Mouse (Mus musculus): ENCODE measurements around the gene Nup205. TPM values are rescaled to one million over a fixed set of nuclear protein-coding genes. Genes with fewer than 3 reads are reported as not detected.
A peak's percentile ranks its signal among the peaks of the same experiment; 100 is the strongest.

Gene Nup205
- polyA plus RNA-seq, 1 experiment from 2014 or later, result 40.4 TPM

GRCm38 (mm10) chr6:35271094-35271855 lies 94.1 kb downstream of the Nup205 start:
- H3K4me2 ChIP-seq (ENCODE audit: low read depth, low read length), result no peak overlapping the region
- H3K4me3 ChIP-seq (ENCODE audit: low read length), result no peak overlapping the region
- WGBS, result 79% methylated on average over 12 of the region's 12 CpGs
- no peak overlapping the region for H3K27ac ChIP-seq (ENCODE audit: low read length)
- no peak for ATAC-seq (ENCODE audit: low read depth)
- no peaks in the 10 kb centered on the region for H3K27me3 ChIP-seq (ENCODE audit: control insufficient read depth, insufficient read depth, low read depth, low read length)
- no peaks in the 10 kb centered on the region for H3K9me3 ChIP-seq (ENCODE audit: control insufficient read depth, low read length)
- no peak overlapping the region for H3K9ac ChIP-seq (ENCODE audit: low read length)
- H3K4me1 ChIP-seq (replicated peaks; ENCODE audit: control insufficient read depth, insufficient read depth, low read length), result 0 out of 2 replicates have a peak, but pooled peaks cover 2% of the 10 kb centered on the region
- H3K36me3 ChIP-seq (ENCODE audit: control insufficient read depth, insufficient read depth, low read length), result no peaks in the 10 kb centered on the region

DNA sequence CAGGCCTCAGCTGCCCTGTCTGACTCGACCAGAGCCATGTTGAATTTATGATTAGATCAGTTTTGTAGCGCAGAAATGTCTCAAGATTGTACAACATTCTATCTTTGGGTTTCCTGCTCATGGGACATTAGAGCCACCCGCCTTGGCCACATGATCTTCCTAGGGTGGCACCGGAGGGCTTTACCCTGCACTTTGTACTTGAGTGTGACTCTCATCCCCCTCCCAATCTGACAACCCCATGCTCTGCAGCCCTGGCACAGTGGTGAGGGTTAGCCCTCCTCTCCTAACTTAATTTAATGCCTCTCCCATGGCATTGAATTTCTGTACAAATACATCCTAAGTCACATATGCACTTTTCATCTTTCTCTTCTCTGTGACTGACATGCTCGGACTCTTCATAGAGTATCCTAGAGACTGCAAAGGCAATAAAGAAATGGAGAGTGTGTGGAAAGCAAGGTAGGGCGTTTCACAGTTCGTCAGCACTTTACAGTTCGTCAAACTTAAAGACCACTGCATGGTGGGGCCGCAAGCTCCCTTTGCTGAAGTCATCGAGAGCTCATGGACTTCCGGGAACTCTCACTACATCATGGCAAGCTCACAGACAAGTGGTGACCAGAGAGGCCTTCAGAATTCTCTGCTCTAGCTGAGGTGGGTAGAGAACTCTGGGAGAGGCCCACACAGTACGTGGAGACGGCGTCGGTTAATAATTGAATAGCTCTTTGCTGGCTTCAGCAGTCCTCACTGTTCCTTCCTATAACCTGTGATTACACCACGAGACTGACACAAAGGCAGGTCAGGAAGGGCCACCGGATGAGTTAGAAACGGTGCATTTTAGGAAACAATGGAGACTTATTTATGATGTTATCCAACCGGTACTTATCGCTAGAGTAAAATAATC lies 94.9 kb downstream of the Nup205 start:
- Histone ChIP-seq H3K4me1 (replicated peaks; ENCODE audit: control insufficient read depth, insufficient read depth, low read length) (0 out of 2 replicates have a peak, but pooled peaks cover 2% of the 10 kb centered on the region), H3K27ac (ENCODE audit: low read length) (no peak overlapping the region), H3K4me3 (ENCODE audit: low read length) (no peak overlapping the region), H3K9me3 (ENCODE audit: control insufficient read depth, low read length) (no peaks in the 10 kb centered on the region), H3K27me3 (ENCODE audit: control insufficient read depth, insufficient read depth, low read depth, low read length) (no peaks in the 10 kb centered on the region), H3K9ac (ENCODE audit: low read length) (no peak overlapping the region), H3K4me2 (ENCODE audit: low read depth, low read length) (no peak overlapping the region), H3K36me3 (ENCODE audit: control insufficient read depth, insufficient read depth, low read length) (no peaks in the 10 kb centered on the region)
- 80% methylated on average over 20 of the region's 20 CpGs for WGBS
- no peak for ATAC-seq (ENCODE audit: low read depth)

GRCm38 (mm10) chr6:35273391-35274082 lies 96.3 kb downstream of the Nup205 start:
- Histone ChIP-seq H3K27me3 (ENCODE audit: control insufficient read depth, insufficient read depth, low read depth, low read length) (no peaks in the 10 kb centered on the region), H3K9me3 (ENCODE audit: control insufficient read depth, low read length) (no peaks in the 10 kb centered on the region), H3K9ac (ENCODE audit: low read length) (no peak overlapping the region), H3K4me2 (ENCODE audit: low read depth, low read length) (no peak overlapping the region), H3K27ac (ENCODE audit: low read length) (no peak overlapping the region), H3K36me3 (ENCODE audit: control insufficient read depth, insufficient read depth, low read length) (no peaks in the 10 kb centered on the region), H3K4me3 (ENCODE audit: low read length) (no peak overlapping the region), H3K4me1 (replicated peaks; ENCODE audit: control insufficient read depth, insufficient read depth, low read length) (0 out of 2 replicates have a peak, but pooled peaks cover 2% of the 10 kb centered on the region)
- no peak for ATAC-seq (ENCODE audit: low read depth)
- WGBS, result 37% methylated on average over 11 of the region's 11 CpGs

GRCm38 (mm10) chr6:35277903-35278587 lies 100.8 kb downstream of the Nup205 start:
- Histone ChIP-seq H3K36me3 (ENCODE audit: control insufficient read depth, insufficient read depth, low read length) (no peaks in the 10 kb centered on the region), H3K27me3 (ENCODE audit: control insufficient read depth, insufficient read depth, low read depth, low read length) (no peaks in the 10 kb centered on the region), H3K9ac (ENCODE audit: low read length) (no peak overlapping the region), H3K9me3 (ENCODE audit: control insufficient read depth, low read length) (no peaks in the 10 kb centered on the region), H3K4me1 (replicated peaks; ENCODE audit: control insufficient read depth, insufficient read depth, low read length) (0 out of 2 replicates have a peak, but pooled peaks cover 2% of the 10 kb centered on the region), H3K4me2 (ENCODE audit: low read depth, low read length) (no peak overlapping the region), H3K4me3 (ENCODE audit: low read length) (no peak overlapping the region), H3K27ac (ENCODE audit: low read length) (no peak overlapping the region)
- 41% methylated on average over 10 of the region's 10 CpGs for WGBS
- ATAC-seq (ENCODE audit: low read depth), result no peak

GRCm38 (mm10) chr6:35279306-35279705 lies 102.1 kb downstream of the Nup205 start:
- no peak overlapping the region for H3K4me3 ChIP-seq (ENCODE audit: low read length)
- 80% methylated on average over 10 of the region's 10 CpGs for WGBS

GRCm38 (mm10) chr6:35288114-35288761 lies 111.0 kb downstream of the Nup205 start:
- ATAC-seq (ENCODE audit: low read depth), result peak; percentile 38; the same call in 1 of the 2 replicates
- Histone ChIP-seq H3K9me3 (ENCODE audit: control insufficient read depth, low read length) (no peaks in the 10 kb centered on the region), H3K27me3 (ENCODE audit: control insufficient read depth, insufficient read depth, low read depth, low read length) (no peaks in the 10 kb centered on the region), H3K36me3 (ENCODE audit: control insufficient read depth, insufficient read depth, low read length) (no peaks in the 10 kb centered on the region), H3K4me2 (ENCODE audit: low read depth, low read length) (no peak overlapping the region), H3K27ac (ENCODE audit: low read length) (no peak overlapping the region), H3K4me3 (ENCODE audit: low read length) (no peak overlapping the region), H3K4me1 (replicated peaks; ENCODE audit: control insufficient read depth, insufficient read depth, low read length) (peaks cover 10% of the 10 kb centered on the region), H3K9ac (ENCODE audit: low read length) (peak overlapping the region; percentile 28; the same call in 1 of the 2 replicates)
- 48% methylated on average over 11 of the region's 11 CpGs for WGBS

More at GRCm38 (mm10) chr6:35279306-35279705, 102.1 kb downstream of the Nup205 start:
- H3K9me3 ChIP-seq (ENCODE audit: control insufficient read depth, low read length), result no peaks in the 10 kb centered on the region
- no peaks in the 10 kb centered on the region for H3K36me3 ChIP-seq (ENCODE audit: control insufficient read depth, insufficient read depth, low read length)
- H3K4me2 ChIP-seq (ENCODE audit: low read depth, low read length), result no peak overlapping the region
- no peaks in the 10 kb centered on the region for H3K4me1 ChIP-seq (replicated peaks; ENCODE audit: control insufficient read depth, insufficient read depth, low read length)
- no peak overlapping the region for H3K9ac ChIP-seq (ENCODE audit: low read length)
- no peak for ATAC-seq (ENCODE audit: low read depth)
- H3K27ac ChIP-seq (ENCODE audit: low read length), result no peak overlapping the region
- H3K27me3 ChIP-seq (ENCODE audit: control insufficient read depth, insufficient read depth, low read depth, low read length), result no peaks in the 10 kb centered on the region

DNA sequence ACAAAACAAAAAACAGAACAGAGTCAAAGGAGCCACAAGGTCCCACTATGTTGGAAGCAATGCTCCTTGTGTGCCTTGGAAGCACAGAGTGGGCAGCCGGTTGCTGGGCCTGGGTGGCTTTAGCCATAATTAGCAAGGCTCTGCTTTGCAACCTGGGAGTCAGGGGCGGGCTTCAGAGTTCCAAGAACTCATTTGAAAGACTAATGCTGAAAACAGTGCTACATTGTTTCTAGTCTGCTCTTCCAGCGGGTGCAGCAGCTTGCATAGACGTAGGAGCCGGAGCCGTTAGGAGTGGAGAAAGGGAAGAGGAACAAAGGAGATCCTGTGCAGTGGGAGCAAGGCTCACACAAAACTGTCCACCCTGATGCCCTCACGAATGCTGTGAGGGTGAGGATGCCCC lies 111.7 kb downstream of the Nup205 start:
- Histone ChIP-seq H3K4me3 (ENCODE audit: low read length) (no peak overlapping the region), H3K36me3 (ENCODE audit: control insufficient read depth, insufficient read depth, low read length) (no peaks in the 10 kb centered on the region), H3K9ac (ENCODE audit: low read length) (no peak overlapping the region), H3K9me3 (ENCODE audit: control insufficient read depth, low read length) (0 out of 2 replicates have a peak, but pooled peaks cover 3% of the 10 kb centered on the region), H3K27me3 (ENCODE audit: control insufficient read depth, insufficient read depth, low read depth, low read length) (no peaks in the 10 kb centered on the region), H3K4me1 (replicated peaks; ENCODE audit: control insufficient read depth, insufficient read depth, low read length) (peaks cover 10% of the 10 kb centered on the region), H3K4me2 (ENCODE audit: low read depth, low read length) (no peak overlapping the region), H3K27ac (ENCODE audit: low read length) (no peak overlapping the region)
- WGBS, result 60% methylated on average over 7 of the region's 7 CpGs
- no peak for ATAC-seq (ENCODE audit: low read depth)

- Histone ChIP-seq H3K9me3 (ENCODE audit: control insufficient read depth, low read length) (0 out of 2 replicates have a peak, but pooled peaks cover 3% of the 10 kb centered on the region), H3K27ac (ENCODE audit: low read length) (no peak overlapping the region), H3K9ac (ENCODE audit: low read length) (no peak overlapping the region), H3K27me3 (ENCODE audit: control insufficient read depth, insufficient read depth, low read depth, low read length) (no peaks in the 10 kb centered on the region), H3K4me2 (ENCODE audit: low read depth, low read length) (no peak overlapping the region), H3K4me3 (ENCODE audit: low read length) (no peak overlapping the region), H3K36me3 (ENCODE audit: control insufficient read depth, insufficient read depth, low read length) (no peaks in the 10 kb centered on the region), H3K4me1 (replicated peaks; ENCODE audit: control insufficient read depth, insufficient read depth, low read length) (peaks cover 10% of the 10 kb centered on the region)
- ATAC-seq (ENCODE audit: low read depth), result no peak
- 80% methylated on average over 8 of the region's 8 CpGs for WGBS
Measured at GRCm38 (mm10) chr6:35289676-35290075, 112.5 kb downstream of the Nup205 start.
